Mouse (Mus musculus) lung, embryonic 14.5 days (tissue): Measurements from ENCODE around the gene Ap3m1. TPM values are rescaled to one million over a fixed set of nuclear protein-coding genes. Genes with fewer than 3 reads are reported as not detected.

ENCODE experiments used
- ATAC-seq: fragments of 200-750 bp; cut with Nextera tagmentation; 2 replicates; pipeline ENCODE4 v1.8.0; 2017; ENCODE audit warnings: mild to moderate bottlenecking, moderate TSS enrichment, moderate library complexity; ENCODE audit not compliant: insufficient read depth
- DNase-seq: peaks from one replicate; pipeline ENCODE4 v3.0.0-alpha.2; 2015
- H3K27ac ChIP-seq: fragments of 300-500 bp; sonication (generic); 2 replicates; pipeline ENCODE4 v1.5.1; 2014; ENCODE audit warnings: low read depth, mild to moderate bottlenecking, moderate library complexity
- H3K27me3 ChIP-seq: fragments of 300-500 bp; sonication (generic); 2 replicates; pipeline ENCODE4 v1.6.1; 2014; ENCODE audit warnings: low read length, control low read depth; ENCODE audit not compliant: insufficient read depth
- H3K36me3 ChIP-seq: fragments of 300-500 bp; sonication (generic); 2 replicates; pipeline ENCODE4 v1.6.1; 2014; ENCODE audit warnings: control low read depth; ENCODE audit not compliant: insufficient read depth
- H3K4me1 ChIP-seq: fragments of 300-500 bp; sonication (generic); 2 replicates; pipeline ENCODE4 v1.6.1; 2014; ENCODE audit warnings: antibody characterized with exemption, control low read depth; ENCODE audit not compliant: insufficient read depth
- H3K4me2 ChIP-seq: fragments of 300-500 bp; sonication (generic); 2 replicates; pipeline ENCODE4 v1.6.1; 2014; ENCODE audit warnings: mild to moderate bottlenecking
- H3K4me3 ChIP-seq: fragments of 300-500 bp; sonication (generic); 2 replicates; pipeline ENCODE4 v1.5.1; 2014; ENCODE audit warnings: low read depth, low read length
- H3K9ac ChIP-seq: fragments of 300-500 bp; sonication (generic); 2 replicates; pipeline ENCODE4 v1.6.1; 2014
- H3K9me3 ChIP-seq: fragments of 300-500 bp; sonication (generic); 2 replicates; pipeline ENCODE4 v1.6.1; 2016; ENCODE audit warnings: low read depth, low read length, control low read depth
- CTCF ChIP-seq: IDR thresholded peaks from 2 replicates; pipeline ENCODE4 v1.5.1; 2016; ENCODE audit warnings: antibody characterized with exemption, low read depth
- WGBS: fragments of 180-500 bp; shearing (Covaris S2); extraction: QIAGEN DNeasy Blood & Tissue Kit; methylation state at CpG from one replicate; pipeline ENCODE4 v1.1.7; 2014; 5-methylcytosine and 5-hydroxymethylcytosine counted together
- polyA plus RNA-seq: library from polyadenylated mRNA; unstranded; fragments of >200 nt; fragmentation: Nextera tagmentation; extraction: Ambion mirVana; gene quantifications from 2 replicates; pipeline ENCODE4 v1.2.1, GENCODE M21; 2014

Ap3m1 gene
- polyA plus RNA-seq, 1 experiment from 2014 or later = 86.9 TPM

DNA sequence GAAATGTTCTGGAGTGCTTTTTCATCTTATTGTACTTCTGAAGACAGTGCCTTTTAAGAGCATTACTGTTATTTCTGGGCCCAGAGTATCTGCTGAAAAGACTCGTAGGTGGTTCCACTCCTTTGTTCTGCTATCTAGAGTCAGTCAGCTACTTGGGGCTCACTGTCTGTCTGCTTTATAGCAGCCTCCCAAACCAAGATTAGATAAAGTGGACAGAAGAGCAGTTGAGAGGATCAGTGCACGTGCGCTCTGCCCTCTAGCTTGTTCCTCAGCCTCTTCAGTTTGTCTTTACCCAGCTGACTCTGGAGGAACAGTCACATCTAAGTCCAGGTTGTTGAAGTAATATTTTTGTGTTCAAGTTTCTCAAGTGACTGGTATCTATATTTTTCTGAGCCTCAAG lies 21.7 kb upstream of the Ap3m1 start:
- Histone ChIP-seq H3K27ac (no peak overlapping the region), H3K27me3 (no peaks in the 10 kb centered on the region), H3K4me3 (no peak overlapping the region), H3K36me3 (no peaks in the 10 kb centered on the region), H3K4me1 (peaks cover 20% of the 10 kb centered on the region; the same call in 1 of the 2 replicates), H3K4me2 (peak overlapping the region; percentile 2; the same call in 1 of the 2 replicates), H3K9ac (no peak overlapping the region), H3K9me3 (no peaks in the 10 kb centered on the region)
- no peak for TF ChIP-seq CTCF
- no peak for DNase-seq
- ATAC-seq = no peak
- WGBS = 46% methylated on average over 3 of the region's 3 CpGs

DNA sequence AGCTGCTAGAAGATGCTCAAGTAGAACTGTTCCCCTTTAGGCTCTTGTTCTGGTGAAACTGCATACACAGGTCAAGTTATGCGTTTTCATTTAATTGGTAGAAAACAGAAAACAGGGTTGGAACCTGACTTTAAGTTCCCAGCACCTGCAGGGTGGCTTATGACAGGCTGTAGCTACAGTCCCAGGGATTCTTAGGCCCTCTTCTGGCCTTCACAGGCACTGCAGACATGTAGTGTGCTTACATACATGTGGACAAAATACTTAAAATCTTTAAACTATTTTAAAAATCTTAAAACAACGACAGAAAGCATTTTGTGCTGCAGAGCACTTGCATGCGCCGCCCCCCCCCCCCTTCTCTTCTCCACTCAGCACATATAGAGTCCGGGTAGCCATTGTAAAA lies 17.3 kb upstream of the Ap3m1 start:
- Histone ChIP-seq H3K9me3 (no peaks in the 10 kb centered on the region), H3K27me3 (no peaks in the 10 kb centered on the region), H3K27ac (no peak overlapping the region), H3K4me2 (no peak overlapping the region), H3K4me1 (peaks cover 17% of the 10 kb centered on the region), H3K9ac (no peak overlapping the region), H3K36me3 (no peaks in the 10 kb centered on the region), H3K4me3 (no peak overlapping the region)
- TF ChIP-seq CTCF = no peak
- WGBS = 82% methylated on average over 5 of the region's 5 CpGs
- no peak for ATAC-seq
- DNase-seq = no peak

DNA sequence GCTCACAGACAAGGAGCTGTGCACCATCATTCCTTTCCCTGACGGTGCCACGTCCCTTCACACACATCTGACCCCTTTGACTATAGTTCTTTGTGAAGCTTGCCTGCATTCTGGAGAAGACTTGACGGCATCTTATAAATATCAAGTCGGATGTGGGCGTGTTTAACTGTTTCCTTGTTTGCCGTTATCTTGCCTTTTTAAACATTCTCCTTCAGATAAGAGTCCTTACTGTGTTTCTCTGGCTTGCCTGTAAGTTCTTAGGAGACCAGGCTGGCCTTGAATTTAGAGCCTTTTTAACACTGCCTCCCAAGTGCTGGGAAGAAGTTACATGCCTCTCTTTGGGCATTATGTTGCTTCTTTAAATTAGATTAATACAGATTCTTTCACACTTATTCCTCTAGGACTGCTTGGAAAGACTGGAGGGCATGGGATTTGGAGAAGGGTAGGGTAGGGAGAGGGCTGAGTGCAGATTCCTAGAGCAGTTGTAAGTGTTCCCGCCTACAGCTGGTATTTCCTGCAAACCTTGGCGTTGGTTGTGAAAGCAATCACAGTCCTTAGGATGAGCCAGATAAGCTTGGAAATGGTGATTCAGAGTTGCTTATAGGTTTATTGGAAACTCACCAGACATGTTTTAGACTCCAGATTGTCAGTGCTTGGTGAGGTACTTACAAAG lies 13.3 kb upstream of the Ap3m1 start:
- no peak for ATAC-seq
- DNase-seq = peak; percentile 57
- WGBS = 11% methylated on average over 8 of the region's 8 CpGs

DNA sequence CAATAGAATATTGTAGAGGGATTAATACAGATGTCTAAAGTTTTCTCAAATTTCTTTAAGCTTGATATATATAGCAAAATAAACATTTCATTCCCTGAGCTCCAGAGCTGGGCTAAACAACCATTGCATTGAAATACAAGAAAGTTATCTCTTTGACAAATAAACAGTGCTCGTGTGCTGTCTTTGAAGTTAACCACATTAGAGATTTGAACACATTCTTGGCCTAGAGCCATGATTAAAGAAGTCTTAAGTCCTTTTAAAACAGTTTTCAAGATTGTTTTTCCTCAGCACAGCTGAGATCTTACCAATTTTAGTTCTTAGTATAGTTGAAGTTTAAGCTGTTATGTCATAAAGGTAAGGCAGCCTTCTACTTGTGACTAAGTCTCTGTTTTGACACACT lies 12.0 kb upstream of the Ap3m1 start:
- no peak for TF ChIP-seq CTCF
- Histone ChIP-seq H3K9me3 (no peaks in the 10 kb centered on the region), H3K27ac (peak overlapping the region; percentile 24; the same call in 1 of the 2 replicates), H3K4me3 (no peak overlapping the region), H3K4me1 (peaks cover 16% of the 10 kb centered on the region), H3K9ac (no peak overlapping the region), H3K27me3 (no peaks in the 10 kb centered on the region), H3K4me2 (peak overlapping the region; percentile 18; the same call in 1 of the 2 replicates), H3K36me3 (no peaks in the 10 kb centered on the region)
- 4% methylated on average over 1 of the region's 1 CpGs for whole genome bisulfite sequencing
- ATAC-seq (no peak), DNase-seq (peak; percentile 79)

More for the DNA sequence above, 13.3 kb upstream of the Ap3m1 start:
- Histone ChIP-seq H3K9ac (no peak overlapping the region), H3K4me1 (peaks cover 16% of the 10 kb centered on the region), H3K9me3 (no peaks in the 10 kb centered on the region), H3K4me2 (peak overlapping the region; percentile 35), H3K36me3 (no peaks in the 10 kb centered on the region), H3K27me3 (no peaks in the 10 kb centered on the region), H3K27ac (peak overlapping the region; percentile 86), H3K4me3 (no peak overlapping the region)
- no peak for TF ChIP-seq CTCF

DNA sequence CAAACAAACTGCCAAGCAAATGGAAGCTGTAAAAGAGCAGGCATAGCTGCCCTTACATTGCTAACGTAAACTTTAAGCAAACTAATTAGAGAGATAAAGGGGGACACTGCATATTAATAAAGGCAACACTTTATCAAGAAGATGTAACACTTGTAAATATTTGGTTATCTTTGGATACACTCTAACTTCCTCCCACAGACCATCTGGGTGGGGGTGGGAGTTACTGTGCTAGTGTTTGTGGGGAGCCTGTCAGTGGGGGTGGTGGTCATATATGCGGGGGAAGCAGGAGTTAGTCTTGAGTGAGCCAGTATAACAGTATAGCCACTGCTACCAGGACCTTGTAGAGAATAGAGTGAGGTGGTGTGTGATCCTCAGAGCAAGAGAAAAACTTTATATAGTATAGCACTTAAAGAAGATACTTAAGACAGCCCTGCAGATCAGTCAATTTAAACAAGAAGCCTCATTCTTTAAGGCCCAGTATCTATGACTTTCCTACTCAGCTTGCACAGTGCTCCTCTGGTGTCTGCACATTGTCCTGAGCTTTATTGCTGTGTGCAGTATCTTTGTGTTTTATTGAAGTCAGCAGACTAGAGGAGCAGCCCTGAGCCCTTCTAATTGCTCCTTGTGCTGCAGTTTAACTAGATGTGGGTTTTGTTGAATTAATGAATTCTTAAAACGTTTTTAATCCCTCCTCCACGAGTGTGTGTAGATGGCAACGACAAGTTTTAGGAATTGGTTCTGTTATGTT lies 10.6 kb upstream of the Ap3m1 start:
- 0 out of 2 replicates have a peak overlapping the region, but pooled peaks have one; percentile 4 for H3K4me2 ChIP-seq
- no peak for TF ChIP-seq CTCF
- ATAC-seq (peak; percentile 75; the same call in 1 of the 2 replicates), DNase-seq (no peak)
- WGBS = 34% methylated on average over 5 of the region's 5 CpGs
- peaks cover 16% of the 10 kb centered on the region for H3K4me1 ChIP-seq
- no peaks in the 10 kb centered on the region for H3K36me3 ChIP-seq
- no peak overlapping the region for H3K27ac ChIP-seq
- no peak overlapping the region for H3K9ac ChIP-seq
- no peak overlapping the region for H3K4me3 ChIP-seq
- no peaks in the 10 kb centered on the region for H3K9me3 ChIP-seq
- no peaks in the 10 kb centered on the region for H3K27me3 ChIP-seq

DNA sequence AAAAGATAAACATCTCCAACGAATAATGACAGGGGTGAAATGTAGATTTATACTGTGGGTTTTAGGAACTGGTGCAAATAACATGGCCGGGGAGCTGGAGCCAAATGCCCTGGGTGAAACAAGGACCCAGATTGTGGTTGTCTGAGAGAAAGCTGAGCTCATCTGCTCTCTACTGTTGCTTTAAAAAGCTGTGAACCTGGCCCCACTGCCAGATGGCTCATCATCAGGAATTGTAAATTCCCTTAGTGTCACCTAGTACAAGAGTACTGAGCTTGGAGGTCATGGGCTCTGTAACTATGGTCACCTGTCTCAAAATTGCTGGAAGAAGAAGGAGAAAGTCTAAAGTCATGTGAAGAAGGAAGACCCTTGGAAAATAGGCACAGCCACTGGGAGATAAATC lies 6.7 kb upstream of the Ap3m1 start:
- Histone ChIP-seq H3K4me3 (no peak overlapping the region), H3K27ac (no peak overlapping the region), H3K9me3 (no peaks in the 10 kb centered on the region), H3K27me3 (no peaks in the 10 kb centered on the region), H3K4me2 (no peak overlapping the region), H3K9ac (no peak overlapping the region), H3K4me1 (0 out of 2 replicates have a peak, but pooled peaks cover 5% of the 10 kb centered on the region), H3K36me3 (0 out of 2 replicates have a peak, but pooled peaks cover 8% of the 10 kb centered on the region)
- no peak for ATAC-seq
- 77% methylated on average over 2 of the region's 2 CpGs for WGBS
- DNase-seq = no peak
- no peak for TF ChIP-seq CTCF

DNA sequence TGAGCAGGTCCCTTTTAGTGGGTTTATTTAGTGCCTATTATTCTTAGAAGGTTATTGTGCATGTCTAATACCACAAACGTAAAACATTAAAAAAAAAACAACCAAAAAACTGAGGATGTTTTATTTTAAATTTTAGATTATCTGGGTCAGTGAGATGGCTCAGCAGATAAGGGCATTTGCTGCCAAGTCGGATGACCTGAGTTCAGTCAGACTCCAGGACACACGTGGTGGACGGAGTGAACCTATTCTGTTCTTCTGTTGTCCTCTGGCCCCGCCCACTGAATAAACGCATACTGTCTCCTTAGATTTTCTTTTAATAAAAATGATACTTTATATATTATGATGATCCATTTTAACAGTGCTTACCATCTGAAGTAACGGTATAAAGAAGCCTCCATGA lies 1.3 kb upstream of the Ap3m1 start:
- Histone ChIP-seq H3K4me1 (0 out of 2 replicates have a peak, but pooled peaks cover 5% of the 10 kb centered on the region), H3K27ac (no peak overlapping the region), H3K27me3 (no peaks in the 10 kb centered on the region), H3K9ac (no peak overlapping the region), H3K4me2 (peak overlapping the region; percentile 93), H3K9me3 (no peaks in the 10 kb centered on the region), H3K4me3 (peak overlapping the region; percentile 88), H3K36me3 (0 out of 2 replicates have a peak, but pooled peaks cover 8% of the 10 kb centered on the region)
- no peak for DNase-seq
- no peak for TF ChIP-seq CTCF
- WGBS = 43% methylated on average over 7 of the region's 7 CpGs
- no peak for ATAC-seq
